Mouse (Mus musculus): Measurements from ENCODE around the gene Opalin. TPM values are rescaled to one million over a fixed set of nuclear protein-coding genes. Genes with fewer than 3 reads are reported as not detected.

Gene Opalin
- total and polyA plus RNA-seq, 2 experiments from 2014 or later = not detected

DNA sequence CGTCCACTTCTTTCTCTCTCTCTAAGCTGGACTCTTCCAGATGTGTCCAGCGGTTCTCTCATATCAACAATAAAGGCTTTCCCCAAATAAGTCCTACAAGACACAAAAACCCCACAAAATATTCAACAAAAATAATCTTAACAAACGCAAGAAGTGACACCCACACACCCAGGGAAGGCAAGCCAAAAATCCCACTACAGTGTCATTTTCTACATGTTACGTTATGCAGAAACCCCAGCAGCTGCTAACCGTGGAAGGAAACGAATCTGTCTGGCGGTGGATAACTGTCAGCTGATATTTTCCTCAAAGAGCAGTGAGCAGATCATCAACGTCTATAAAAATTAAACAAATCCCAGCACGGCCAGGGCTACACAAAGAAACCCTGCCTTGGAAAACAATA, 62.9 kb downstream of the Opalin start:
- DNase-seq (ENCODE audit: low spot score) (no peak), ATAC-seq (ENCODE audit: insufficient read depth, low read depth) (no peak)
- Histone ChIP-seq H3K4me1 (ENCODE audit: control insufficient read depth, insufficient read depth) (no peaks in the 10 kb centered on the region), H3K4me3 (ENCODE audit: low read depth, low read length) (no peak overlapping the region), H3K27me3 (ENCODE audit: control insufficient read depth, insufficient read depth, low read length) (peaks cover 10% of the 10 kb centered on the region; the same call in 1 of the 2 replicates), H3K9me3 (replicated peaks; ENCODE audit: control insufficient read depth, low read length) (0 out of 2 replicates have a peak, but pooled peaks cover 2% of the 10 kb centered on the region), H3K4me2 (ENCODE audit: low read depth, low read length) (no peak overlapping the region), H3K27ac (ENCODE audit: low read depth) (no peak overlapping the region), H3K36me3 (replicated peaks; ENCODE audit: control insufficient read depth, insufficient read depth, low read length) (no peaks in the 10 kb centered on the region), H3K9ac (replicated peaks; ENCODE audit: low read depth, low read length) (no peak overlapping the region)
- 14% methylated on average over 9 of the region's 9 CpGs for WGBS
- no peak for TF ChIP-seq EP300 (IDR thresholded peaks at IDR 0.05; ENCODE audit: low read depth)
- no peak for TF ChIP-seq CTCF (IDR thresholded peaks at IDR 0.05; ENCODE audit: low read depth)

DNA sequence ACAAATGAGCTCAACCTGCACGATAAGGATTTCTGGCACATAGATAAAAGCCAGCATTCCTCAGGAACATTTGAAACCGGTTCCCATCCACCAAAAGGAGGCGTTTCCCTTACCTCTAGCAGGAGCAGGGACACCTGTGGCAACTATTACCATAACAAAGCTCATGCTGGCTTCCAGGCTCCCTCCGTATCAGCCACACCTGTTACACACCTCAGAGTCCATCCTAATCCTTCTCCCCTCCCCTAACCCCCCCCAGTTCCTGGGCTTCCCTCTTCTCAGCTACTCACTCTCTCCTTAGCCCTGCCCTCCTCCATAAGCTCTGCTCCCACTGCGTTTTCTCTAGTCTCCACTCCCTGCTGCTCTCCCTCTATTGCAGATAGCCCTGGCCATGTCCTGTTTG, 63.3 kb downstream of the Opalin start:
- no peak overlapping the region for H3K4me2 ChIP-seq (ENCODE audit: low read depth, low read length)
- DNase-seq (ENCODE audit: low spot score) = no peak
- no peak overlapping the region for H3K27ac ChIP-seq (ENCODE audit: low read depth)
- no peak overlapping the region for H3K4me3 ChIP-seq (ENCODE audit: low read depth, low read length)
- TF ChIP-seq EP300 (IDR thresholded peaks at IDR 0.05; ENCODE audit: low read depth) (no peak), CTCF (IDR thresholded peaks at IDR 0.05; ENCODE audit: low read depth) (no peak)
- peaks cover 10% of the 10 kb centered on the region; the same call in 1 of the 2 replicates for H3K27me3 ChIP-seq (ENCODE audit: control insufficient read depth, insufficient read depth, low read length)
- no peaks in the 10 kb centered on the region for H3K36me3 ChIP-seq (replicated peaks; ENCODE audit: control insufficient read depth, insufficient read depth, low read length)
- WGBS = 3% methylated on average over 5 of the region's 5 CpGs
- no peak overlapping the region for H3K9ac ChIP-seq (replicated peaks; ENCODE audit: low read depth, low read length)
- H3K4me1 ChIP-seq (ENCODE audit: control insufficient read depth, insufficient read depth) = no peaks in the 10 kb centered on the region
- H3K9me3 ChIP-seq (replicated peaks; ENCODE audit: control insufficient read depth, low read length) = 0 out of 2 replicates have a peak, but pooled peaks cover 3% of the 10 kb centered on the region
- no peak for ATAC-seq (ENCODE audit: insufficient read depth, low read depth)

Other genes with a start within 250 kb of the Opalin start
- gene Ccnj, start 245.8 kb downstream of the Opalin start, total RNA-seq (2014; rRNA removed; ENCODE audit: low replicate concordance) = 2.4 and 2.7 TPM in 2 replicates
- gene Ccnj, start 245.8 kb downstream of the Opalin start, polyA plus RNA-seq (2015; fragmentation: Nextera tagmentation; extraction: Ambion mirVana) = 4.1 and 5.0 TPM in 2 replicates
- 3.7 and 10.1 TPM in 2 replicates for gene Zfp518a, start 182.4 kb downstream of the Opalin start, total RNA-seq (2014; rRNA removed; ENCODE audit: low replicate concordance)
- 5.0 and 5.1 TPM in 2 replicates for gene Zfp518a, start 182.4 kb downstream of the Opalin start, polyA plus RNA-seq (2015; fragmentation: Nextera tagmentation; extraction: Ambion mirVana)
- gene Blnk, start 82.6 kb downstream of the Opalin start, total RNA-seq (2014; rRNA removed; ENCODE audit: low replicate concordance) = not detected in 2 replicates
- 0.26 and 0.29 TPM in 2 replicates for gene Blnk, start 82.6 kb downstream of the Opalin start, polyA plus RNA-seq (2015; fragmentation: Nextera tagmentation; extraction: Ambion mirVana)
- not detected in 2 replicates for gene Dntt, start 47.8 kb downstream of the Opalin start, total RNA-seq (2014; rRNA removed; ENCODE audit: low replicate concordance)
- not detected in 2 replicates for gene Dntt, start 47.8 kb downstream of the Opalin start, polyA plus RNA-seq (2015; fragmentation: Nextera tagmentation; extraction: Ambion mirVana)
- 0.15 TPM in 1 of 2 replicates, not detected in the other for gene Tll2, start 129.7 kb upstream of the Opalin start, total RNA-seq (2014; rRNA removed; ENCODE audit: low replicate concordance)
- gene Tll2, start 129.7 kb upstream of the Opalin start, polyA plus RNA-seq (2015; fragmentation: Nextera tagmentation; extraction: Ambion mirVana) = 0.07 and 0.15 TPM in 2 replicates
- gene Tm9sf3, start 186.9 kb upstream of the Opalin start, total RNA-seq (2014; rRNA removed; ENCODE audit: low replicate concordance) = 91.6 and 111 TPM in 2 replicates
- gene Tm9sf3, start 186.9 kb upstream of the Opalin start, polyA plus RNA-seq (2015; fragmentation: Nextera tagmentation; extraction: Ambion mirVana) = 56.4 and 58.0 TPM in 2 replicates